Mouse (Mus musculus) erythroblast, embryonic 14.5 days (primary cell): ENCODE data around the gene Lyrm7.

ENCODE experiments used
- GATA1 ChIP-seq: IDR thresholded peaks from 2 replicates; pipeline ENCODE4 v1.6.1; 2012; ENCODE audit warnings: low read length, inconsistent platforms, mixed read lengths
- TAL1 ChIP-seq: IDR thresholded peaks from 3 replicates; pipeline ENCODE4 v1.6.1; 2012; ENCODE audit warnings: low read length, inconsistent platforms, mixed read lengths

- TF ChIP-seq TAL1 (no peak), GATA1 (no peak)
Measured at GRCm38 (mm10) chr11:54885406-54885805, 24.7 kb upstream of the Lyrm7 start.
